Comparison of ENCODE assay signal across 24 mouse cellular contexts in the genomic region with DNA sequence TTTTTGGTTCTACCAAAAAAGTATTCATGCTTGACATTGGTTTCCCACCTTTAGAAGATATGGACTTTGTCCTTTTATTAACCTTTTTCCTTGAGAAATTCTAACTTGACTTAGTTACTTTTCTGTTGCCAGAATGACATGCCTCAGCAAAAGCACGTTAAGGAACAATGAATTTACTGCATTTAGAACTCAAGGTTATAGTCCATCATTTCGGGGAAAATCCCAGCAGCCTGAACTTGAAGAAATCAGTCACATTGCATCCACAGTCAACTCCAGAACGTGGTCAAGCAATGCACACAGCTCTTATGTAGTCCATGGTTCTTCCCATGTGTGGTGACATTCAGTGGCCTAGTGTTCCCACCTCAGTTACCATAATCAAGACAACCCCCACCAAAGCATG.
DNase-seq lines count a peak whose midpoint lies in the region; ATAC-seq lines count a peak whose summit lies in the region.
"Had no signal": no experiment of that assay in that cellular context is flagged by ENCODE, and none has a peak within 500 bp of the region (broad histone marks: within the 10 kb centered on the region; RNA-seq: fewer than 3 reads in every experiment).

No protein-coding gene starts in this region.

- H3K4me2 ChIP-seq in kidney, embryonic 16.5 days (replicated peaks; ENCODE audit: low read depth, low read length), result no peak overlapping the region
- H3K4me2 ChIP-seq in kidney, embryonic 14.5 days (replicated peaks; ENCODE audit: low read depth, low read length), result no peak overlapping the region
- H3K4me2 ChIP-seq: embryonic facial prominence, embryonic 12.5 days; forebrain, embryonic 13.5 days; forebrain, embryonic 15.5 days had no signal

- H3K4me1 ChIP-seq in kidney, embryonic 16.5 days (ENCODE audit: insufficient read depth, low read length), result no peaks in the 10 kb centered on the region
- no peaks in the 10 kb centered on the region for H3K4me1 ChIP-seq in kidney, embryonic 14.5 days (ENCODE audit: control insufficient read depth, insufficient read depth, low read length)
- H3K4me1 ChIP-seq: embryonic facial prominence, embryonic 10.5 days; embryonic facial prominence, embryonic 12.5 days; forebrain, embryonic 13.5 days; forebrain, embryonic 15.5 days had no signal

- no peak overlapping the region for H3K4me3 ChIP-seq in kidney, embryonic 16.5 days (ENCODE audit: low read length)
- no peak overlapping the region for H3K4me3 ChIP-seq in kidney, embryonic 14.5 days (ENCODE audit: low read length)
- H3K4me3 ChIP-seq: embryonic facial prominence, embryonic 10.5 days; embryonic facial prominence, embryonic 12.5 days; forebrain, embryonic 13.5 days; forebrain, embryonic 15.5 days had no signal

- no peaks in the 10 kb centered on the region for H3K27me3 ChIP-seq in kidney, embryonic 16.5 days (ENCODE audit: insufficient read depth, low read length)
- H3K27me3 ChIP-seq in kidney, embryonic 14.5 days (ENCODE audit: control insufficient read depth, insufficient read depth, low read length), result no peaks in the 10 kb centered on the region
- H3K27me3 ChIP-seq: CH12.LX; embryonic facial prominence, embryonic 12.5 days; forebrain, embryonic 13.5 days; forebrain, embryonic 15.5 days; Patski had no signal

- H3K9me3 ChIP-seq in kidney, embryonic 16.5 days (ENCODE audit: low read length), result no peaks in the 10 kb centered on the region
- H3K9me3 ChIP-seq in kidney, embryonic 14.5 days (ENCODE audit: control insufficient read depth, low read length), result no peaks in the 10 kb centered on the region
- H3K9me3 ChIP-seq: embryonic facial prominence, embryonic 10.5 days; embryonic facial prominence, embryonic 12.5 days; forebrain, embryonic 13.5 days; forebrain, embryonic 15.5 days; G1E had no signal

- DNase-seq in kidney, adult 11 months, result peak; percentile 2
- peak; percentile 1 to 16 for DNase-seq in kidney, adult 8-10 months
- no peak for DNase-seq in kidney, postnatal 14 days
- peak; percentile 0 to 11 for DNase-seq in kidney, postnatal 36 days
- DNase-seq: adrenal gland, adult 8-10 months; adrenal gland, postnatal 14 days; adrenal gland, postnatal 36 days; B cell, adult 2 months; cerebellum, adult 11-12 months; cerebellum, adult 2 months; cerebellum, adult 9-10 months; cerebellum, postnatal 10 days; cerebellum, postnatal 25 days had no signal

- H3K27ac ChIP-seq in kidney, embryonic 16.5 days (ENCODE audit: low read length), result no peak overlapping the region
- no peak overlapping the region for H3K27ac ChIP-seq in kidney, embryonic 14.5 days (ENCODE audit: low read depth, low read length)
- H3K27ac ChIP-seq: embryonic facial prominence, embryonic 10.5 days; embryonic facial prominence, embryonic 12.5 days; forebrain, embryonic 13.5 days; forebrain, embryonic 15.5 days had no signal

- no peak for ATAC-seq in kidney, embryonic 16.5 days (ENCODE audit: low FRiP score, low TSS enrichment)
- ATAC-seq in kidney, embryonic 14.5 days (ENCODE audit: low FRiP score, low TSS enrichment), result no peak
- ATAC-seq: activated CD4-positive, CD25-positive, alpha-beta regulatory T cell, adult 4 months; CD4-positive, CD25-positive, alpha-beta regulatory T cell, adult 4 months; forebrain, embryonic 13.5 days; forebrain, embryonic 15.5 days; Patski had no signal

- no peak overlapping the region for H3K9ac ChIP-seq in kidney, embryonic 16.5 days (replicated peaks; ENCODE audit: low read length)
- H3K9ac ChIP-seq in kidney, embryonic 14.5 days (ENCODE audit: low read depth, low read length), result no peak overlapping the region
- H3K9ac ChIP-seq: embryonic facial prominence, embryonic 12.5 days; forebrain, embryonic 13.5 days; forebrain, embryonic 15.5 days had no signal

- WGBS in kidney, embryonic 16.5 days, result 66% methylated on average over 3 of the region's 3 CpGs
- 72% methylated on average over 3 of the region's 3 CpGs for WGBS in kidney, embryonic 14.5 days

- H3K36me3 ChIP-seq in kidney, embryonic 16.5 days (ENCODE audit: insufficient read depth, low read length), result no peaks in the 10 kb centered on the region
- no peaks in the 10 kb centered on the region for H3K36me3 ChIP-seq in kidney, embryonic 14.5 days (ENCODE audit: control insufficient read depth, insufficient read depth, low read length)
- H3K36me3 ChIP-seq: embryonic facial prominence, embryonic 10.5 days; embryonic facial prominence, embryonic 12.5 days; forebrain, embryonic 15.5 days; G1E had no signal
